Mouse (Mus musculus) stomach, embryonic 15.5 days (tissue): ENCODE measurements around the gene Mier2. TPM values are rescaled to one million over a fixed set of nuclear protein-coding genes. Genes with fewer than 3 reads are reported as not detected.

ENCODE experiments used
- ATAC-seq: fragments of 200-750 bp; cut with Nextera tagmentation; 2 replicates; pipeline ENCODE4 v1.8.0; 2017; ENCODE audit warnings: low read depth, moderate number of reproducible peaks, moderate TSS enrichment; ENCODE audit not compliant: insufficient read depth, low FRiP score
- H3K27ac ChIP-seq: fragments of 300-500 bp; sonication (generic); 2 replicates; pipeline ENCODE4 v1.5.1; 2015; ENCODE audit warnings: mild to moderate bottlenecking, inconsistent platforms
- H3K27me3 ChIP-seq: fragments of 300-500 bp; sonication (generic); replicated peaks from 2 replicates; pipeline ENCODE4 v1.6.1; 2015; ENCODE audit warnings: inconsistent platforms
- H3K36me3 ChIP-seq: fragments of 300-500 bp; sonication (generic); 2 replicates; pipeline ENCODE4 v1.6.1; 2015; ENCODE audit warnings: inconsistent platforms
- H3K4me1 ChIP-seq: fragments of 300-500 bp; sonication (generic); 2 replicates; pipeline ENCODE4 v1.6.1; 2015; ENCODE audit warnings: inconsistent platforms
- H3K4me2 ChIP-seq: fragments of 300-500 bp; sonication (generic); 2 replicates; pipeline ENCODE4 v1.6.1; 2015; ENCODE audit warnings: mild to moderate bottlenecking, inconsistent platforms
- H3K4me3 ChIP-seq: fragments of 300-500 bp; sonication (generic); replicated peaks from 2 replicates; pipeline ENCODE4 v1.5.1; 2015; ENCODE audit warnings: inconsistent platforms
- H3K9ac ChIP-seq: fragments of 300-500 bp; sonication (generic); 2 replicates; pipeline ENCODE4 v1.6.1; 2015; ENCODE audit warnings: inconsistent platforms
- H3K9me3 ChIP-seq: fragments of 300-500 bp; sonication (generic); 2 replicates; pipeline ENCODE4 v1.6.1; 2016; ENCODE audit warnings: inconsistent platforms
- WGBS: fragments of 180-500 bp; shearing (Covaris S2); methylation state at CpG from one replicate; pipeline ENCODE4 v1.1.7; 2015; 5-methylcytosine and 5-hydroxymethylcytosine counted together
- polyA plus RNA-seq: library from polyadenylated mRNA; unstranded; fragments of >200 nt; fragmentation: Nextera tagmentation; extraction: Ambion mirVana; gene quantifications from 2 replicates; pipeline ENCODE4 v1.2.1, GENCODE M21; 2015

Mier2 gene
- polyA plus RNA-seq, 1 experiment from 2014 or later = 50.1 TPM

GRCm38 (mm10) chr10:79548546-79548945 lies 6.5 kb downstream of the Mier2 start:
- no peak for ATAC-seq
- Histone ChIP-seq H3K9me3 (no peaks in the 10 kb centered on the region), H3K4me2 (no peak overlapping the region), H3K9ac (no peak overlapping the region), H3K4me1 (peaks cover 14% of the 10 kb centered on the region; the same call in 1 of the 2 replicates), H3K4me3 (no peak overlapping the region), H3K27ac (no peak overlapping the region), H3K27me3 (no peaks in the 10 kb centered on the region), H3K36me3 (peaks cover 51% of the 10 kb centered on the region)
- WGBS = 92% methylated on average over 5 of the region's 5 CpGs

DNA sequence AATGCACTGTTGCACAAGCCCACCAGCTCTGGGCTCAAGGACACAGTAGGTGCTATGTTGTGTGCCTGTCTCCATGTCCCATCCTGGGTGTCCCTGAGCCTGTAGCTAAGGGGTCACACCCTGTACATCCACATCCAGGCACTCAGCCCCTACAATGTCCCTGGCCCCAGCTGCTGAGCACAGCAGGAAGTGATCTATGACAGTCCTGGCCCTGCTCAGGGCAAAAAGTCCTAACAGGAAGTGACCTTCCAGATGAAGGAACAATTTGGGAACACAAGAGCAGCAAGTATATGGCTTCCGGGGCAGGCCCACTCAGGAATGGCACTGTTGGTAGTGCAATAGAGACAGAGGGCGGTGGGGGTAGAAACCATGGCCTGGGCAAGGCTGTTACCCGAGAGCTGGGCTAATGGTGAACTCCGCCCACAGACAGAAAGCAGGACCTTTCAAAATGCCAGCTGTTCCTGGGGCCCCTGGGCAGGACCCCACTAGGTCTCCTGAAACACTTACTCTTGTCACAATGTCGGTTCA lies 7.8 kb downstream of the Mier2 start:
- Histone ChIP-seq H3K9me3 (no peaks in the 10 kb centered on the region), H3K9ac (no peak overlapping the region), H3K27ac (no peak overlapping the region), H3K4me3 (no peak overlapping the region), H3K27me3 (no peaks in the 10 kb centered on the region), H3K36me3 (peaks cover 59% of the 10 kb centered on the region), H3K4me2 (no peak overlapping the region), H3K4me1 (0 out of 2 replicates have a peak, but pooled peaks cover under 1% of the 10 kb centered on the region)
- ATAC-seq = no peak
- 76% methylated on average over 5 of the region's 5 CpGs for WGBS

DNA sequence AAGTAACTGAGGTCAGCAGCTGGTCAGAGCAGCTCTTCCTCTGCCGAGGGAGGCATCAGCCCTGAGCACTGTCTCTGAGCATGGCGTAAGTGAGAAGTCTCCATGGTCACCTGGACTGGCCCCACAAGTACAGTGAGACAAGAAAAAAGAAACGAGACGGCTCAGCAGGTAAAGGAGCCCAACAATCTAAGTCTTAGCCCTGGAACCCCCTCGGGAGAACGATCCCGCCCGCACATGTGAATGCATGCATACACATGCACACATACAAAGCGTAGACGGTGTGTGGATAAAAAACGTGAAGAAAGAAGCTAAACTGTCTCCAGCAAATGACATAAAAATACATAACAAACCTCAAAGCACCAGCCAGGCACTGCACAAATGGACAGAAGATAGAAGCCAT lies 8.5 kb downstream of the Mier2 start:
- Histone ChIP-seq H3K27me3 (no peaks in the 10 kb centered on the region), H3K36me3 (peaks cover 66% of the 10 kb centered on the region), H3K4me3 (no peak overlapping the region), H3K9ac (no peak overlapping the region), H3K27ac (no peak overlapping the region), H3K9me3 (no peaks in the 10 kb centered on the region), H3K4me1 (no peaks in the 10 kb centered on the region), H3K4me2 (no peak overlapping the region)
- ATAC-seq = no peak
- 87% methylated on average over 11 of the region's 11 CpGs for WGBS

DNA sequence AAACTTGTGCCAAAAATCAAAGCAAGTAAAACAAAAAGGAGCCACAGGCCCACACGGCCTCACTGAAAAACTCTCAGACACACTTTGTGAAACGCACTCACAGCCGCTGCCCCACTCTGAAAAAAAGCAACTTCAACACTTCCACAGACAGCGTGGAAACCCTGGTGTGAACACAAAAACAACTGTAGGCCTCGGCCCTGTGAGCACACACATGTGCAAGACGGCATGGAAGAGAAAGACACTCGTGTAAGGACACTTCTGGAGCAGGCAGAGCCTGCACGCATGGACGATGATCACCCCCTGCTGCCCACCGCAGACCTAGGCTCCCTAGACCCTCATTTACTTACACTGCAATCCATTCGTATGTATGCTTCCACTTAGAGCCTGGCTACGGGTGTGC lies 9.1 kb downstream of the Mier2 start:
- Histone ChIP-seq H3K4me1 (no peaks in the 10 kb centered on the region), H3K9ac (no peak overlapping the region), H3K4me2 (no peak overlapping the region), H3K27ac (no peak overlapping the region), H3K36me3 (peaks cover 71% of the 10 kb centered on the region), H3K27me3 (no peaks in the 10 kb centered on the region), H3K4me3 (no peak overlapping the region), H3K9me3 (no peaks in the 10 kb centered on the region)
- WGBS = 92% methylated on average over 12 of the region's 12 CpGs
- no peak for ATAC-seq

DNA sequence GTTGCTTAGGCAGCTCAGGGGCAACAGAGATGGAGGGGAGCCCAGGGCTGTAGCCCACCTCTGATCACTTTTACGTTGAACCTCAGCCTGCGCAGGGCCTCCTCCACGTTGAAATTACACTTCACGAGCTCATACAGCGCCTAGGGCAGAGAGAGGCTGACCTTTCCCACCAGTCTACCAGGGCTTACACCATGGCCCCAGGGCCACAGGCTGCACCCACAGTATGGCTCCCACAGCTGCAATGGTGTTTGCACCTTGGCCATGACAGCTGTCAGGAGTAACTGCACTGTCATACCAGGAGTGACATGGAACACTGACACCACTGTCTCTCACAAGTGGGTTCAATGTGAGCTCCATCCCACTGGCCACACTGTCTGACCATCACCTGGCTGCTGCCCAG lies 10.4 kb downstream of the Mier2 start:
- ATAC-seq = no peak
- Histone ChIP-seq H3K9ac (no peak overlapping the region), H3K27me3 (no peaks in the 10 kb centered on the region), H3K4me2 (no peak overlapping the region), H3K36me3 (peaks cover 80% of the 10 kb centered on the region), H3K4me1 (no peaks in the 10 kb centered on the region), H3K9me3 (no peaks in the 10 kb centered on the region), H3K4me3 (no peak overlapping the region), H3K27ac (no peak overlapping the region)
- WGBS = 89% methylated on average over 5 of the region's 5 CpGs

DNA sequence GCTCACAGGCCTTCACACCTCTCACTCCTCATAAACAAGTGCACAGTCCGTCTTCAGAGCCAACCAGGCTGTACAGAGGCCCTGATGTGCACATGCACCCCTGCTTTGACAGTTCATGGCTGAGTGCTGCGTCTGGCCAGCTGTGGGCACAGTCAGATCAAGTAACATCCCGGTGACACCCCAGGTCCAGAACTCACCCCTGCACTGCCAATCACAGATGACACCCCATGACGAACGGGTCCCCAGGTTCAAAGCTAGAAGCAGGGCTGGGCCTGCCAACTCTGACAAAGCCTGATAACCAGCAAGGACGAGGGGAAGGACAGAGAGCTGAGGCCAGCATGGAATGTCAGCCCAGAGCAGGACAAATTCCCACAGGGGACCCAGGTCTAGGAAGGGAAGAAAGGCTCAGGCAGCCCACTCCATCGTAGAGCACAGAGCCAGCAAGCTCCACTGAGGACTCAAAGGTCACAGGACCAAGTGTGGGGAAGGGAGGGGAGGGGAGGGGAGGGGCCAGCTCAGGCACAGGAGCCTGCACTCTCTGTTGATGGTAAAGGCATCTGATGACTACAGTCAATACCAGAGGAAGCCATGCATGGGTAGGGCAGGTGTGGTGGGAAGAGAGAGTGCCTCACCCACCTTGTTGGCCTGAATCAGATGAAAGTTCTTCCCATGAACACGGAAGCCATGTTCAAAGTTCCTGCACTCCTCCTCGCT lies 11.0 kb downstream of the Mier2 start:
- H3K9ac ChIP-seq = no peak overlapping the region
- H3K9me3 ChIP-seq = no peaks in the 10 kb centered on the region
- H3K27ac ChIP-seq = no peak overlapping the region
- no peak overlapping the region for H3K4me2 ChIP-seq
- peaks cover 77% of the 10 kb centered on the region for H3K36me3 ChIP-seq
- H3K4me3 ChIP-seq = no peak overlapping the region
- no peaks in the 10 kb centered on the region for H3K27me3 ChIP-seq
- WGBS = 72% methylated on average over 9 of the region's 9 CpGs
- no peaks in the 10 kb centered on the region for H3K4me1 ChIP-seq
- no peak for ATAC-seq

DNA sequence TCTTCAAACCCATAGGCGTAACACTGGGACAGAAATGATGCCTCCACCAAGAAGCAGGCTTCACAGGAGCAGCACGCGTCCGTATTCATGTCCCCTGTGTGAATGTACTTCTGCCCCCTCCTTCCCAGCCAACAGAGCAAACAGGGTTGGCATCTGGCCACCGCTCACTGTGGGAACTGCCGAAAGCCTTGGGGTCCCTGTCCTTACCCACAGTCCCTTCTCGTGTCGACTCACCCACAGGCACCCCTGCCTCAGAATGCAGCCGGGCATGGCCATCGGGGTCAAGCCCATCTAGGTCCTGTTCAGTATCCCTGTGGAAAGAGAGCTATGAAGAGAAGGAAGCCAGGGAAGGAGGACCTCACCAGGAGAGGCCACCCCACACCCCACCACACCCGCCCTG lies 12.8 kb downstream of the Mier2 start:
- H3K27ac ChIP-seq = no peak overlapping the region
- peaks cover 63% of the 10 kb centered on the region for H3K36me3 ChIP-seq
- no peak for ATAC-seq
- no peaks in the 10 kb centered on the region for H3K27me3 ChIP-seq
- WGBS = 91% methylated on average over 11 of the region's 11 CpGs
- no peaks in the 10 kb centered on the region for H3K4me1 ChIP-seq
- no peak overlapping the region for H3K4me3 ChIP-seq
- H3K9ac ChIP-seq = no peak overlapping the region
- no peak overlapping the region for H3K4me2 ChIP-seq
- H3K9me3 ChIP-seq = no peaks in the 10 kb centered on the region

DNA sequence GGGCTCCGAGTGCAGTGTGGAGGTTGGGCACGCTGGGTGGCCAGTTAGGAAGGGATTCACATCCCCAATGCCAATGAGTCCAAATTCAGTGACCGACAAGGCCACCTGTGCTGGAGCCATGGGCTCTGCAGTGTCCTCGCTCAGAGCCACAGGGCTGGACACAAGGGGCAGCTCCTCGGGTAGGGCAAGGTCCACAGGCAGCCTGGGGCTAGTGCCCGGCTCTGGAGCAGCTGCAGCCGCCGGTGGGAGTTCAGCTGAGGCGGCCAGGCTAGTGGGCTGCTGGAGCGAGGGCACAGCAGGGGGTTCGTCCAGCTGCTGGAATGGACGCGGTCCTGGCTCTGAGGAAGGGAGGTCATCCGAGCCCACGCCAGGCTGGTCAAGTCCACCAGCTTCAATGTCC lies 13.5 kb downstream of the Mier2 start:
- Histone ChIP-seq H3K9me3 (no peaks in the 10 kb centered on the region), H3K27me3 (no peaks in the 10 kb centered on the region), H3K27ac (no peak overlapping the region), H3K9ac (no peak overlapping the region), H3K4me1 (no peaks in the 10 kb centered on the region), H3K36me3 (peaks cover 57% of the 10 kb centered on the region), H3K4me3 (no peak overlapping the region), H3K4me2 (no peak overlapping the region)
- no peak for ATAC-seq
- 90% methylated on average over 15 of the region's 15 CpGs for WGBS

DNA sequence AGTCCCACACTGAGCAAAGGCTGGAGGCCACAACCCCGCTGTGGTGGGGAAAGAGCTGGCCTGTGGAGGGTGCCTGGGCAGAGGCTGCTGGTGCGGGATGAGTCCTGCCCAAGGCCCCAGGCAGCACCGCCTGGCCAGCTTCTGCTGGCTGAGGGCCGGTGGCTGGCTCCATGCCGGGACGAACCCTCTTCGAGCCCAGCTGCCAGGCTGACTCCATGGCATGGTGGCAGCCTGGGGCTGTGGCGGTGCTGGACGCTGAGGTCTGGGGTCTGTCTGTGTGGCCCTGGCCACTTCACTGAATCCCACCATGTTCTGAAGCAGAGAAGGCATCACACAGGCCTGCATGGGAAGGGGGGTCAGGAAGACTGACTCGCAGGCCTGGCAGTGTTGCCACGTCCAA lies 14.3 kb downstream of the Mier2 start:
- no peak overlapping the region for H3K4me2 ChIP-seq
- H3K4me1 ChIP-seq = no peaks in the 10 kb centered on the region
- peaks cover 53% of the 10 kb centered on the region for H3K36me3 ChIP-seq
- no peak for ATAC-seq
- H3K4me3 ChIP-seq = no peak overlapping the region
- no peak overlapping the region for H3K27ac ChIP-seq
- H3K27me3 ChIP-seq = no peaks in the 10 kb centered on the region
- WGBS = 92% methylated on average over 11 of the region's 11 CpGs
- no peaks in the 10 kb centered on the region for H3K9me3 ChIP-seq
- H3K9ac ChIP-seq = no peak overlapping the region

DNA sequence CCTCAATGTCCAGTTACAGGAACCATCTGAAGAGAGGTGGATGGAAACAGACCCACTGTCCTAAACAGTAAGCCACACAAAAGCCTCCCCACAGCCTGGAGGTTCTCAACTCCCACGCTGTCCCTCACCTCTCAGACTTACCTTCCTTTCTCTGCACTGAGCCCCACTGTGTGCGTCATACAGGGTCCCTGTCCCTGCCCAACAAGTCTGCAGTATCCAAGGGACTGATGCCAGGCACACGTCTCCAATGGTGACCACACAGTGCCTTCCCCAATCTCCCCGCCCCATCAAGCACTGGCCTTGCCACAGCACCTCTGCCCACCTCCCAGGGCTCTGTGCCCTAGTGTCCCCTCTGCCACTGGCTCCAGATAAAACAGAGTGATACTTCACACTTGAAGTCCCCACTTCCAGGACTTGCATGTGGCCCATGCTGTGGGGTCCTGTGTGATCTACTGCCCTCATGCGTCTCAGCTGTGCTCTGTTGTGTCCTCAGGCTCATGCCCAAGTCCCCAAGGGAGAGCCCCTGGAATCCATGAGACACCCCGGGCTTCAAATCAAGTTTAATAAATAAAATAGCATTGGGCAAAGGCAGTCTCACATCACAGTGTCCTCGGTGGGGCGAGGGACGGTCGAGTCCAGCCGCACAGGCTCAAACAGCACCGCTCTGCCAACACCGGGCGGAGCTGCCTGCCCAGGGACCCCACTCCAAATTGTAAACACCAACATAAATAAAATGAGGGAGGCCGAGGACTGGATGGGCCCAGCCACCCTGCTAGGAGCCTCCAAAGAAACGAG lies 15.1 kb downstream of the Mier2 start:
- Histone ChIP-seq H3K4me3 (no peak overlapping the region), H3K27me3 (no peaks in the 10 kb centered on the region), H3K4me2 (no peak overlapping the region), H3K9me3 (no peaks in the 10 kb centered on the region), H3K4me1 (no peaks in the 10 kb centered on the region), H3K36me3 (peaks cover 47% of the 10 kb centered on the region), H3K9ac (no peak overlapping the region), H3K27ac (no peak overlapping the region)
- WGBS = 91% methylated on average over 16 of the region's 16 CpGs
- ATAC-seq = no peak

GRCm38 (mm10) chr10:79538873-79539272 lies 16.1 kb downstream of the Mier2 start:
- no peak for ATAC-seq
- no peaks in the 10 kb centered on the region for H3K27me3 ChIP-seq
- H3K9me3 ChIP-seq = no peaks in the 10 kb centered on the region
- H3K27ac ChIP-seq = no peak overlapping the region; the same call in 1 of the 2 replicates
- peaks cover 4% of the 10 kb centered on the region; the same call in 1 of the 2 replicates for H3K4me1 ChIP-seq
- 56% methylated on average over 4 of the region's 4 CpGs for WGBS
- H3K36me3 ChIP-seq = peaks cover 41% of the 10 kb centered on the region
- H3K9ac ChIP-seq = no peak overlapping the region
- no peak overlapping the region for H3K4me2 ChIP-seq
- no peak overlapping the region for H3K4me3 ChIP-seq

- peaks cover 7% of the 10 kb centered on the region; the same call in 1 of the 2 replicates for H3K4me1 ChIP-seq
- H3K36me3 ChIP-seq = peaks cover 35% of the 10 kb centered on the region
- 77% methylated on average over 3 of the region's 3 CpGs for WGBS
- no peak overlapping the region for H3K9ac ChIP-seq
- no peak overlapping the region; the same call in 1 of the 2 replicates for H3K27ac ChIP-seq
- ATAC-seq = no peak
- H3K4me2 ChIP-seq = no peak overlapping the region
- no peaks in the 10 kb centered on the region for H3K27me3 ChIP-seq
- no peak overlapping the region for H3K4me3 ChIP-seq
- no peaks in the 10 kb centered on the region for H3K9me3 ChIP-seq
Observed at GRCm38 (mm10) chr10:79538323-79538722, 16.7 kb downstream of the Mier2 start.
